Mouse (Mus musculus) heart, postnatal 14 days (tissue): Measurements from ENCODE around the gene Hmgcl. TPM values are rescaled to one million over a fixed set of nuclear protein-coding genes. Genes with fewer than 3 reads are reported as not detected.
"Not testable (repeated sequence)": the region's sequence is repeated elsewhere in the genome, so short reads cannot be mapped to it uniquely, and the experiment has no call there.

ENCODE experiments used
- DNase-seq, 2 experiments: peaks; one replicate each; pipeline ENCODE4 v3.0.0; 2021 to 2022
- intact Hi-C: fragments of 180-260 bp; cut with DNase I; formaldehyde crosslinking; loops from one replicate; pipeline ENCODE4 v1.15.1; 2025
- total RNA-seq, 2 experiments: library from RNA; stranded (reverse); gene quantifications; 2 replicates each; pipeline ENCODE4 v1.2.3; 2021

Hmgcl gene
- total RNA-seq, 2 experiments from 2014 or later = 69.8 to 70.4 TPM

DNA sequence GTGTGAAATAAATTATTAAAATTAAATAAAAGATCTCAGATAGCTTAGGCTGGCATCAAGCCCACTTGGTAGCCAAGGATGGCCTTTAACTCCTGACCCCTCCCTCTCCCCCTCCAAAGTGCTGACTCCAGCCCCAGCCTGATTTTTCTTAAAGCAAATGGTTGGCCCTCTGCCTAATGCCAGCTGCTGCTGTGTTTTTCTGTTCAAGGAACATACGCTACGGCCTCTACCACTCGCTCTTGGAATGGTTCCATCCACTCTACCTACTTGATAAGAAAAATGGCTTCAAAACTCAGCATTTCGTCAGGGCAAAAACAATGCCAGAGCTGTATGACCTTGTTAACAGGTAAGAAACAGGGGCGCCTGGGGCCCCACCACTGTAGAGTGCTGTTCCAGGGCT is 20.9 kb upstream of the Hmgcl start:
- intact Hi-C loops = no loop called here
- no peak for DNase-seq

- intact Hi-C loops = no loop called here
- no peak for DNase-seq
These were observed 19.9 kb upstream of the Hmgcl start for GRCm38 (mm10) chr4:135926195-135926808.

DNA sequence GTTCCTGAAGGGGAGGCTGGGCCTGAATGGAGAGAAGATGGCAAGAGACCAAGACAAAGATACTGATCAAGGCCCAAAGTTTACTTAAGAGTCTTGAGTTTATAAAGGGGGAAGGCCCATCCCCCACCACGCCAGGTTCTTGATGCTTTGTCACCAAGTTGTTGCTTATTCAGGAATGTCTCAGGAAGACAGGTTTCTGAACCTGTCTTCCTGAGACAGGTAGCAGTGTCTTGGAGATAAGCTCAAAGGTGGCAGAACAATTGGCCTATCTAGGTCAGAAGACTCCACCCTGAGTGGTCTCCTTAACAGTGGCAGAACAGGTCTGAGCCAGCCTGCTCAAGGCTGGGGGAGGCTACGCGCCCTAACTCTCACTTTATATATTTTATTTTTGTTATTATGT is 19.4 kb upstream of the Hmgcl start:
- no peak for DNase-seq
- intact Hi-C loops = no loop called here

DNA sequence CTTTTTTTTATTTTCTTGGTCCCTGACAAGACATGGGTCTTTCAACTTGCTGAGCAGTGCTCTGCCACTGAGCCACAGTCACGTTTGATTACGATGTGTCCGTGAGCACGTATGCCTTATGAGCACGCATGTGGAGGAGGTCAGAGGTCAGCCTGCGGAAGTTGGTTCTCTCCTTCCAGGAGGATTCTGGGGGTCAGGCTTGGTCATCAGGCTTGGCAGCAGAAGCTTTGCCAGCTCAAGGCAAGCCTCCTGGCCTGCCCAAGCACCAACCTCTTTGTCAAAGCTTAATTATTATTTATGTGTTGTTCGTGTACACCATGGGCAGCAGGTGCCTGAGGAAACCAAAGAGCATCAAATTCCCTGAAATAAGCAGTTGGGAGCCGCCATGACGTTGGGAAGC is 17.9 kb upstream of the Hmgcl start:
- no peak for DNase-seq
- intact Hi-C loops = no loop called here

DNA sequence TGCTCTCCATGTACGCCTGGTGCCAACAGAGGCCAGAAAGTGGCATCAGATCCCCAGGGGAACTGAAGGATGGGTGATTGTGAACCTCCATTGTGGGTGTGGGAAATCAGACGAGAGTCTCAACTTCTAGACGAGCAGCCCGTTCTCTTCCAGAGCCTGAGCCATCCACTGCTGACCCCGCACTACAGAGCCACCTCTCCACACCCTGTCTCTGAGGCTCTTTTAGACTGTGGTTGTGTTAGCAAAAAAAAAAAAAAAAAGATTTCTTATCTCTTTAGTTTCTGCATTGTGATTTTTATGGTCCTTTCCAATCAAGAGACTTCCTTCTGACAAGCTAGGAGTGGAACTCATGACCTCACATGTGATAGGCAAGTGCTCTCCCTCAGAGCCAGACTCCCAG is 16.8 kb upstream of the Hmgcl start:
- no peak for DNase-seq
- intact Hi-C loops = no loop called here

GRCm38 (mm10) chr4:135929828-135930227 is 16.4 kb upstream of the Hmgcl start:
- no peak for DNase-seq
- intact Hi-C loops = loop anchor here (5.0 kb wide), 1 partner anchor 38 kb away; no protein-coding TSS in a partner anchor

DNA sequence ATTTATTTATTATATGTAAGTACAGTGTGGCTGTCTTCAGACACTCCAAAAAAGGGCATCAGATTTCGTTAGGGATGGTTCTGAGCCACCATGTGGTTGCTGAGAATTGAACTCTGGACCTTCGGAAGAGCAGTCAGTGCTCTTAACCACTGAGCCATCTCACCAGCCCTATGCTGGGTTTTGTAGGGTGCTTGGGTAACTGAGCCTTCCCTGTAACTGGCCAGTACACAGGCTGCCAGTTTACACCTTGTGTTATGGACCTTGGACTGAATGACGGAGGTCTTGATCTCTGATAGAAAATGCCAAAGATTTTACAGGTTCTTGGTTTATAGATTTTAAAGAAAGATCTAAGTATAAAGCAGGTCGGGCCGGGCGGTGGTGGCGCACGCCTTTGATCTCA is 16.0 kb upstream of the Hmgcl start:
- intact Hi-C loops = loop anchor here (5.0 kb wide), 1 partner anchor 38 kb away; no protein-coding TSS in a partner anchor
- DNase-seq = no peak

DNA sequence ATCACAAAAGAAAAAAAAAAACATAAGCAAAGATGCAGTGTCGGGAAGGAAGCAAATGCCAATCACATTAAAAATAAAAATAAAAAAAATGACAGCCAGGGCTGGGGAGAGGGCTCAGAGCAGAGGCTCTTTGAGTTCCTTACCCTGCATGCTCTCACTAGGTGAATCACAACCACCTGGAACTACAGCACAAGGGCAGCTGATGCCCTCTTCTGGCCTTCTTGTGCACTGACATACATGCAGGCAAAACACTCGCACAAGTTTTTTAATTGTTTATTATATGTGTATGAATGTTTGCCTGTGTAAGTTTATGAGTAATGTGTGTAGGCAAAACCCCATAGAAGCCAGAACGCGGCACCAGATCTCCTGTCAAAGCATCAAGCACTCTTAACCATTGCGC is 14.4 kb upstream of the Hmgcl start:
- no peak for DNase-seq
- intact Hi-C loops = loop anchor here (5.0 kb wide), 1 partner anchor 40 kb away; no protein-coding TSS in a partner anchor

DNA sequence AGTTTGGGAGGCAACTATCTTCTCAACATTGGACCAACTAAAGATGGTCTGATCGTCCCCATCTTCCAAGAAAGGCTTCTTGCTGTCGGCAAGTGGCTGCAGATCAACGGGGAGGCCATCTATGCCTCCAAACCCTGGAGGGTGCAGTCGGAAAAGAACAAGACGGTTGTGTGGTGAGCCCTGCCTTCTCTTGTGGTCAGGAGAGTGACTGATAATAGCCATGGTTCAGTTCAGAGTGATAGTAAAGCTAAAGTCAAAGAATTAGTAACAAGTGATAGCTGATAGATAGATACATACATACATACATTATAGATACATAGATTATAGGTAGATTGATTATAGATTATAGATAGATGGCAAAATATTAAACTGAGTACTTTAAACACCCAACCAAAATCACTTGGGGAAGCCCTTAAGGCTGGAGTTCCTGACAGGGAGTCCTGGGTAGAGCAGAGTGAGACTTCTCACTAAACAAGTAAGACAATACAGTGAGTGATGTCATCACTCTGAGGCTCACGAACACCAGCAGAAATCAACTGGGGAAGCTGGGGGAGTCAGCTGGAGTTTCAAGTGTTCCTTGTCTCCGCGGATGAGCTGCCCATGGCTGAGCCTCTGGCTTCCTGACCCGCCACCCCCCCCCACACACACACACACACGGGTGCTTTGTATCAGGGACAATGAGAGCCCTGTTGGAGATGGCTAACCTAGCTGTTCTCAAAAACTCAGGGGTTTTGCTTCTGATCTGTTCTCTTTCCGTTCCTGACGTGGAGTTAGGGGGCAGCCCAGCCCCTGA is 11.3 kb upstream of the Hmgcl start:
- DNase-seq = no peak
- intact Hi-C loops = loop anchor here (5.0 kb wide), 1 partner anchor 43 kb away; no protein-coding TSS in a partner anchor

DNA sequence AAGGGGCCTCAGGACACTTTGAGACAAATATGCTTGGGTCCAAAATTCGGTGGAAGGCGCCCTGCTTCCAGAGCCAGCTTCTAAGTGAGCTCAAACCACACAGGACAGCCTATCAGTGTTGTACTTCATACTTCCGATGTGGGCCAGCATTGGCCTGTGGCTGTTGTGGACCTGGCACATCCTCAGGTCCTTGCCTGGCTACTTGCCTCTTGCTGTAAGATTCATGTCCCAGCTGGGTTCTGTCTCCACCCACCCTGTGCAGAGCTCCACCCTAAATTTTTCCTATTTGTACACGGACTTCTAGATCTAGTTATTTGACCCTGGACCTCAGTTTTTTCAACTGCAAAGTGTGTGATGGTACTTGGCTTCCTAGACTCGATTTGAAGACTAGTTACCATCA is 10.7 kb upstream of the Hmgcl start:
- intact Hi-C loops = no loop called here
- peak; percentile 39 to 65 for DNase-seq

- intact Hi-C loops = no loop called here
These were observed 7.4 kb upstream of the Hmgcl start for GRCm38 (mm10) chr4:135938858-135939257.

DNA sequence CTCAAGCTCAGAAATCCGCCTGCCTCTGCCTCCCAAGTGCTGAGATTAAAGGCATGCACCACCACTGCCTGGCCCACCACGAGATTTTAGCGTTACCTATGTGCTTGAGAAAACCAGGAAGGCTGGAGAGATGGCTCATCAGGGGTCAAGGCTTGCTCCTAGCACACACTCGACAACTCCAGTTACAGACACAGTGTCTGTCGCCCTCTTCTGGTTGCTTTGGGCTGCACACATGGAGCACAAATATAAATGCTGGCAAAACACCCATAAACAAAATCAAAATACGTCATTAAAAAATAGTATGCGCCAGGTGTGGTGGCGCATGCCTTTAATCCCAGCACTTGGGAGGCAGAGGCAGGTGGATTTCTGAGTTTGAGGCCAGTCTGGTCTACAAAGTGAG is 5.2 kb upstream of the Hmgcl start:
- intact Hi-C loops, DNase-seq: not testable (repeated sequence)

More at GRCm38 (mm10) chr4:135938858-135939257, 7.4 kb upstream of the Hmgcl start:
- DNase-seq = no peak

DNA sequence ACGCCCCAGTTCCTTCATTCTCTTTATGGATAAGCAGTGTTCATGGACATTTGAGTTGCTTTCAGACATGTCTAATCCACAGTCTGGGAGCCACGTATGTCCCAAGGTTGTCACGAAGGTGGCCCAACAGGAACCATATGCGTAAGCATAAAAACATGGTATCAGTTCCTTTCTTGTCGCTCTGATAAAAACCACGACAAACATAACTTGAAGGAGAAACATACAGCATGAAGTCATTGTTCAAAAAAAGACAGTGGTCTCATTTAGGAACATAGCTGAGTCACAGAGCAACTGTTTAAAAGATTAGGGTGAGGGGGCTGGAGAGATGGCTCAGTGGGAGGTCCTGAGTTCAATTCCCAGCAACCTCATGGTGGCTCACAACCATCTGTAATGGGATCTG is 4.1 kb upstream of the Hmgcl start:
- intact Hi-C loops = no loop called here
- DNase-seq = no peak

DNA sequence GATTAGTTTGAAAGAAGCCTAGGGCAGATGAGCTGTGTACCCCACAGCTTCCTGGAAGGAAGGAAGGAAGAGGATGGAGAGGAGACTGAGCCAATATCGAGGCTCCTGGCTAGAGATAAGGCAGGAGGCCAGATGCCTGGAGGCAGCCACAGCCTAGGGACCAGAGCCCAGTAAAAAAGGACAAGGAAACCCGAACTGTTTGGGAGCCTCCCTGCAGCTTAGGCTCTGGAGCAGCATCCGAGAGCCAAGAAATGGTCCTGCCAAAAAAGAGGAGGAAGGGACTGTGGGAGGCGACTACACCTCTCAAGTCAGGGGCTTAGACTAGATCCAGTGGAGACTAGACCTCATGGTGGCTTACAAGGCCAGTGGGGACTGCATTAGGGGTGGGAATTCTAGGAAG is 2.9 kb upstream of the Hmgcl start:
- intact Hi-C loops = no loop called here
- peak in 1 of 2 experiments; percentile 45 for DNase-seq

- intact Hi-C loops = no loop called here
- DNase-seq = no peak
These were observed 542 bp upstream of the Hmgcl start for GRCm38 (mm10) chr4:135945706-135946105.

DNA sequence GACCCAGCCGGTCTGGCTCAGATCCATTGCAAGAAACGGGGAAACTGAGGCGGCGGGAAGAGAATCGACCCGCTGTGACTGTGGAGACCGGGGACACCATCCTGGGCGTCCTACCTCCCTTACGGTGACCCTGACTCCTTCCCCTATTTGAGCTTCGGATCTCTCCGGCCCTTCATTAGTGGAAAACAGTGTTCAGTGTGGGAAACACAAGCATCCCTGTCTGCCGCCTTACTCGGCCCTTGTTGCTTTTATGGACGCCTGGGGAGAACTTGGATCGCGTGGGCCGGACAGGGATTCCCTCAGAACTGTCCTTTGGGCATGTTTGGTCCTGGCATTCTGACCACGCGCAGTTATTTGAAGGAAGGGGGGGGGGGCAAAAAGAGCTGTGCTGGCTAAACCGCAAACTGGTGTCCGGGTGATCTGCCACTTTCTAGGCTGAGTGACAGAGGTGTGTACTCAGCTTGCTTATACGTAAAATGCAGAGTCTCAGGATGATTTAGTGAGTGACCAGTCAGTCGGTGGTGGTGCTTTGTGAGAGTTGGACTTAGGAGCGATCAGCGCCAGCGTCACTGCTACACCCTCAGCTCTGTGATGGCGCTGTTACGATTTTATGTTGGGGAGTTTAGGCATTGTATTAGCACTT is 532 bp downstream of the Hmgcl start:
- DNase-seq = no peak

DNA sequence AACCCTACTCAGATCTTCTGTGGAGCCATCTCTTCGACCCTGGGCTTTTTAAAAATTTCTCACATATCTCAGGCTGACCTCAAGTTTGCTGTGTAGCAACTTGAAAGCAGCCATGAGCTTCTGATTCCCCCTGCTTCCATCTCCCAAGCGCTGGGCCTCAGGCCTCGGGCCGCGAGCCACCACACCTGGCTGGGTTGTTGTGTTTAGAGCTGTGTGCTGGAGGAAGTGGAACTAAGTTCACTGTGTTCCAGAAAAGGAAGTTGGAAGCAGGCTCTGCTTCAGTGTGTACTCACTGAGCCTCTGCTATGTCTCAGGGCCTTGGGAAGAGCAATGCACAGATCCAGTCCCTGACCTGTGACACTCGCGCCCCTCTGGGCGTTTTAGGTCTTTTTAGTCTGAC is 1.9 kb downstream of the Hmgcl start:
- intact Hi-C loops = no loop called here
- no peak for DNase-seq

More for the DNA sequence above, 532 bp downstream of the Hmgcl start:
- intact Hi-C loops = no loop called here

GRCm38 (mm10) chr4:135949475-135949874 is 3.2 kb downstream of the Hmgcl start:
- no peak for DNase-seq
- intact Hi-C loops = no loop called here

DNA sequence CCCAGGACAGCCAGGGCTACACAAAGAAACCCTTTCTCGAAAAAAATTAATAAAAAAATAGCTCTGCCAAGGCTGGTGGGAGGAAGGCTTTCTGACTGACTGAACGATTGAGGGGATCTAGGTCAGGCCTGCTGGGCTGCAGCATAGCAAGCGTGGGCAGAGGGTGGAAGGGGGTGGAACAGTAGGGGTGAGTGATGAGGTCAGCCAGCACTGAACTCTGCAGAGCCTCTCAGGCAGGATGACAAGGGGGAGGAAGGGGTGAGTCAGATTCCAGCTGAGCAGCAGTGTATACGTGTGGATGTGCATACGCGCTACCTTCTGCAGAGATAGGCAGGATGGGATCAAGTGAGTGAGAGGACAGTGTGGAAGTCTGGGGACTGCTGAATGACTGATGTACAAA is 3.7 kb downstream of the Hmgcl start:
- intact Hi-C loops = loop anchor here (10.0 kb wide), 1 partner anchor 205 kb away; no protein-coding TSS in a partner anchor
- no peak for DNase-seq

DNA sequence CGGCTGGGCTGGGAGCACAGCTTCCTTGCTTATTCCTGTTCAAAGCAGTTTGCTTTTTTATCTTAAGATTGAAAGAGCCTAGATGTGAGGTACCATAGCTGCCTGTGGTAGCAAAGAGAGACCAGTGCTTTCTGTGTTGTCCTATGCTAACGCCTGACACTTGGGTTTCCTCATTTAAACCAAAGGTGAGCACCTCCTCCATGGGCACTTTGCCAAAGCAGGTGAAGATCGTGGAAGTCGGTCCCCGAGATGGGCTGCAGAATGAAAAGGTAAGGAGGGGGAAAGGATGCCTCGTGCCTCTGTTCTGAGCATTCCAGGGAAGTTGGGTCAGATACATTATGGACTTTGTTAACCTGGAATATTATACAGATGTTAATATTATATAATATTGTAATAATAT is 4.1 kb downstream of the Hmgcl start:
- intact Hi-C loops = loop anchor here (10.0 kb wide), 1 partner anchor 204 kb away; no protein-coding TSS in a partner anchor
- no peak for DNase-seq

- intact Hi-C loops = loop anchor here (10.0 kb wide), 1 partner anchor 203 kb away; no protein-coding TSS in a partner anchor
- no peak for DNase-seq
These were observed 5.3 kb downstream of the Hmgcl start for GRCm38 (mm10) chr4:135951505-135951904.
